Comparison of ENCODE assay signal across 8 mouse cellular contexts in genomic region chr6:88857249-88857648, GRCm38 (mm10). TPM values are rescaled to one million over a fixed set of nuclear protein-coding genes. Genes with fewer than 3 reads are reported as not detected.
DNase-seq lines count a peak whose midpoint lies in the region; ATAC-seq lines count a peak whose summit lies in the region.

No protein-coding gene starts in this region.

- H3K36me3 ChIP-seq in kidney, embryonic 15.5 days, result peaks cover 7% of the 10 kb centered on the region

- no peak overlapping the region for H3K4me2 ChIP-seq in kidney, embryonic 15.5 days

- peak; percentile 76 for ATAC-seq in cerebellum, adult (ENCODE audit: insufficient number of reproducible peaks, low FRiP score, low TSS enrichment)
- no peak; the same call in 1 of the 2 replicates for ATAC-seq in kidney, embryonic 15.5 days (replicated peaks; ENCODE audit: low FRiP score)

- WGBS in kidney, embryonic 15.5 days, result 32% methylated on average over 9 of the region's 9 CpGs

- H3K9ac ChIP-seq in kidney, embryonic 15.5 days, result no peak overlapping the region

- no peak for DNase-seq in cerebellum, postnatal 4 days (ENCODE audit: low spot score in 2 of 2)
- DNase-seq in ZHBTc4 (ENCODE audit: low read depth, low spot score), result peak; percentile 34
- DNase-seq in heart, adult 11 months, result peak; percentile 97
- no peak for DNase-seq in urinary bladder, adult 2 months (ENCODE audit: low spot score)
- DNase-seq in left cerebral cortex, postnatal 14 days (ENCODE audit: low spot score in 2 of 2), result no peak
- DNase-seq in right cerebral cortex, adult 18-20 months, result no peak

- H3K27ac ChIP-seq in kidney, embryonic 15.5 days, result 0 out of 2 replicates have a peak overlapping the region, but pooled peaks have one; percentile 37

- 0 out of 2 replicates have a peak, but pooled peaks cover 3% of the 10 kb centered on the region for H3K9me3 ChIP-seq in kidney, embryonic 15.5 days (replicated peaks)

- no peaks in the 10 kb centered on the region for H3K27me3 ChIP-seq in kidney, embryonic 15.5 days

- H3K4me3 ChIP-seq in kidney, embryonic 15.5 days (replicated peaks), result no peak overlapping the region

- 0 out of 2 replicates have a peak, but pooled peaks cover 6% of the 10 kb centered on the region for H3K4me1 ChIP-seq in kidney, embryonic 15.5 days

- intact Hi-C loops in left cerebral cortex, postnatal 14 days (cut with DNase I), result loop anchor here (5.0 kb wide), 1 partner anchor 310 kb away; no protein-coding TSS in a partner anchor

RNA-seq across cellular contexts. Expression of gene Abtb1, which starts 15.5 kb away (rescaled TPM):
- 32.4 and 35.4 TPM in 2 replicates for polyA plus RNA-seq in kidney, embryonic 15.5 days (2015; fragmentation: Nextera tagmentation; extraction: Ambion mirVana)
- polyA plus RNA-seq in urinary bladder, adult 2 months (2012; rRNA removed), result 48.1 and 51.8 TPM in 2 replicates
- total RNA-seq in left cerebral cortex, postnatal 14 days (2021), result 10 to 100 TPM; 32.6 to 34.6 TPM

RNA-seq across cellular contexts. Expression of gene Podxl2, which starts 17.6 kb away (rescaled TPM):
- polyA plus RNA-seq in kidney, embryonic 15.5 days (2015; fragmentation: Nextera tagmentation; extraction: Ambion mirVana), result 43.2 and 55.0 TPM in 2 replicates
- polyA plus RNA-seq in urinary bladder, adult 2 months (2012; rRNA removed), result 23.2 and 24.2 TPM in 2 replicates
- total RNA-seq in left cerebral cortex, postnatal 14 days (2021), result 100 to 1,000 TPM; 191 to 243 TPM

RNA-seq across cellular contexts. Expression of gene Mcm2, which starts 41.3 kb away (rescaled TPM):
- polyA plus RNA-seq in kidney, embryonic 15.5 days (2015; fragmentation: Nextera tagmentation; extraction: Ambion mirVana), result 145 and 158 TPM in 2 replicates
- polyA plus RNA-seq in urinary bladder, adult 2 months (2012; rRNA removed), result 10.0 and 14.5 TPM in 2 replicates
- total RNA-seq in left cerebral cortex, postnatal 14 days (2021), result 1 to 10 TPM; 3.6 to 3.8 TPM

RNA-seq across cellular contexts. Expression of gene Tpra1, which starts 44.8 kb away (rescaled TPM):
- polyA plus RNA-seq in kidney, embryonic 15.5 days (2015; fragmentation: Nextera tagmentation; extraction: Ambion mirVana), result 68.3 and 75.1 TPM in 2 replicates
- 88.4 and 107 TPM in 2 replicates for polyA plus RNA-seq in urinary bladder, adult 2 months (2012; rRNA removed)
- total RNA-seq in left cerebral cortex, postnatal 14 days (2021), result 10 to 100 TPM; 39.7 to 45.2 TPM

Comparison
In these comparisons a context has a peak if more than half of its experiments do, and no peak if none do; other contexts are left out.
1. DNase-seq: peak in ZHBTc4 (single experiment) and heart, adult 11 months (single experiment); none in cerebellum, postnatal 4 days (0 of 2), urinary bladder, adult 2 months (single experiment), left cerebral cortex, postnatal 14 days (0 of 2) and right cerebral cortex, adult 18-20 months (single experiment).